Mouse (Mus musculus): ENCODE data around the gene Ccdc151. TPM values are rescaled to one million over a fixed set of nuclear protein-coding genes. Genes with fewer than 3 reads are reported as not detected.

The Ccdc151 gene
- polyA plus RNA-seq, 1 experiment from 2014 or later, result not detected

DNA sequence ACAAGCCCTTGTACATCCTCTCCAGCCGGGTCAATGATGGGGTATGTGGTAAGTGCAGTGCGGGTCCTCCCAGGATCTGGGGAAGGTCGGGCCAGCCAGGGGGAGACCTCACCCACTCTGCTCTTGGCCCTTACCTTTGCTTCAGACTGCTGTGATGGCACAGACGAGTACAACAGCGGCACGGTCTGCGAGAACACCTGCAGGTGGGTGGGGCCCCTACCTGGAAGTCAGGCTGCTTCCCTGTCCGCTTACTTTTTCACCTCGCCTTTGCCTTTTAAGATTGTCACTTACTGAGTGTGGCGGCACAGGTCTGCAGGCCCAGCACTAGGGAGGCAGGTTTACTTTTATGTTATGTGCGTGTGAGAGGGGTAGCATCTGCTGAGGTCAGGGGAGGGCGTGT lies 2.1 kb upstream of the Ccdc151 start:
- Histone ChIP-seq H3K36me3 (replicated peaks; ENCODE audit: insufficient read depth, low read length) (peaks cover 41% of the 10 kb centered on the region), H3K4me1 (ENCODE audit: insufficient read depth) (peaks cover 9% of the 10 kb centered on the region; the same call in 1 of the 2 replicates), H3K9me3 (ENCODE audit: low read length) (no peaks in the 10 kb centered on the region), H3K9ac (replicated peaks) (no peak overlapping the region), H3K4me2 (ENCODE audit: low read depth, low read length) (no peak overlapping the region), H3K4me3 (ENCODE audit: low read depth, low read length) (no peak overlapping the region), H3K27me3 (ENCODE audit: insufficient read depth, low read length) (no peaks in the 10 kb centered on the region), H3K27ac (ENCODE audit: low read depth) (no peak overlapping the region)
- DNase-seq (no peak), ATAC-seq (no peak)
- 92% methylated on average over 12 of the region's 12 CpGs for WGBS (ENCODE audit: insufficient replicate concordance)
- TF ChIP-seq CTCF (IDR thresholded peaks at IDR 0.05; ENCODE audit: low read depth), result no peak
- no peak for TF ChIP-seq EP300 (IDR thresholded peaks at IDR 0.05; ENCODE audit: low read depth)

DNA sequence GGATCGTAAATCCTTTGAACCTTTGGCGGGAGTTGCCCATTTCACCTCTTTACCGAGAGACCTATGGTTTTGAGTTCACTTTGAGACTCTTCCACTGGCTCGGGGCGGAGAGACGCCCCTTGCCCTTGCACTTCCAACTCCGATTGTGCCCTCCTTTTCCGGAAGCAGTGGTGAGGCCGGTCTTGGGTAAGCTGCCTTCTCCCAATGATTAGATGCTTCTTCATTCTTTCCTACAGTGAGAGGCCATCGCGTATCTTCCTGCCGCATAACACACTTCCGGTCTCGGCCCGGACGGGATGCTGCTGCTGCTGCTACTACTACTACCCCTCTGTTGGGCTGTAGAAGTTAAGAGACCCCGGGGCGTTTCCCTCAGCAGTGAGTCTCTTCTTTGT lies 725 bp upstream of the Ccdc151 start:
- Histone ChIP-seq H3K9ac (replicated peaks) (peak overlapping the region; percentile 63), H3K36me3 (replicated peaks; ENCODE audit: insufficient read depth, low read length) (peaks cover 27% of the 10 kb centered on the region), H3K9me3 (ENCODE audit: low read length) (no peaks in the 10 kb centered on the region), H3K27me3 (ENCODE audit: insufficient read depth, low read length) (no peaks in the 10 kb centered on the region), H3K27ac (ENCODE audit: low read depth) (peak overlapping the region; percentile 62), H3K4me2 (ENCODE audit: low read depth, low read length) (peak overlapping the region; percentile 77), H3K4me3 (ENCODE audit: low read depth, low read length) (peak overlapping the region; percentile 62), H3K4me1 (ENCODE audit: insufficient read depth) (peaks cover 9% of the 10 kb centered on the region; the same call in 1 of the 2 replicates)
- under 1% methylated on average over 18 of the region's 18 CpGs for WGBS (ENCODE audit: insufficient replicate concordance)
- DNase-seq (no peak), ATAC-seq (peak; percentile 22)
- peak; percentile 47; the same call in 1 of the 2 replicates for TF ChIP-seq EP300 (IDR thresholded peaks at IDR 0.05; ENCODE audit: low read depth)
- TF ChIP-seq CTCF (IDR thresholded peaks at IDR 0.05; ENCODE audit: low read depth), result no peak

DNA sequence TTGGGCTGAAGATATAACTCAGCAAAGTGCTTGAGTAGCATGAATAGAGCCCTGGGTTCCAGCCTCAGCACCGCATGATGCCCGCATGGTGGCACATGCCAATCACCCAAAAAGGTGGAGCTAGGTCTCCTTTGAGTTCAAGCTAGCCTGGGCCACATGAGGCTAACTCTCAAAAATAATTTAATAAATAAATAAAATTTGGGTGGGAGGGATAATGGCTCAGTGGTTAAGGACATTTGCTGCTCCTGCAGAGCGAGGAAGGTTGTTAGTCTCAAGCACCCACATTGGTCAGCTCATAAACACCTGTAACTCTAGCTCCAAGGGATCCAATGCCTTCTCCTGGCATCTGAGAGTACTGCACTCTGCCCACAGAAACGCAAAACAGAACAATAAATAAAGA lies 801 bp downstream of the Ccdc151 start:
- Histone ChIP-seq H3K9ac (replicated peaks) (no peak overlapping the region), H3K4me3 (ENCODE audit: low read depth, low read length) (no peak overlapping the region), H3K9me3 (ENCODE audit: low read length) (no peaks in the 10 kb centered on the region), H3K4me2 (ENCODE audit: low read depth, low read length) (no peak overlapping the region), H3K27me3 (ENCODE audit: insufficient read depth, low read length) (no peaks in the 10 kb centered on the region), H3K27ac (ENCODE audit: low read depth) (no peak overlapping the region), H3K36me3 (replicated peaks; ENCODE audit: insufficient read depth, low read length) (peaks cover 16% of the 10 kb centered on the region), H3K4me1 (ENCODE audit: insufficient read depth) (peaks cover 9% of the 10 kb centered on the region; the same call in 1 of the 2 replicates)
- TF ChIP-seq CTCF (IDR thresholded peaks at IDR 0.05; ENCODE audit: low read depth), result no peak
- DNase-seq (no peak), ATAC-seq (no peak)
- WGBS (ENCODE audit: insufficient replicate concordance), result 86% methylated on average over 4 of the region's 4 CpGs

DNA sequence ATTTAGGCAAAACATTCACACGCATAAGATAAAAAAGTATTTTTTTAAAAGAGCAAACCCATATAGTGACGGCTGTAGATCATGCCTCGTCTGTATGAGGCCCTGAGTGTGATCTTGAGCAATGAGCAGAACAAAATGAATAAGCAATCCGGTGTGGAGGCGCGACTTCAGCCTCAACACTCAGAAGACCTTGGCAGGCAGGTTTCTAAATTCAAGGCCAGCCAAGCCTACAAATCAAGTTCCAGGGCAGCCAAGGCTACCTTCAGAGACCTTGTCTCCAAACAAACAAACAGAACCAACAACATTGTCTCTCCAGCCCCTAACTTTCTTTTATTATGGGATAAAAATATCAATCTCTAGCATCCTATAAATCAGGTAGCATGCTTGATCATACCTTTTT lies 2.1 kb downstream of the Ccdc151 start:
- Histone ChIP-seq H3K27me3 (ENCODE audit: insufficient read depth, low read length) (no peaks in the 10 kb centered on the region), H3K9ac (replicated peaks) (no peak overlapping the region), H3K36me3 (replicated peaks; ENCODE audit: insufficient read depth, low read length) (peaks cover 10% of the 10 kb centered on the region), H3K27ac (ENCODE audit: low read depth) (no peak overlapping the region), H3K9me3 (ENCODE audit: low read length) (no peaks in the 10 kb centered on the region), H3K4me3 (ENCODE audit: low read depth, low read length) (no peak overlapping the region), H3K4me2 (ENCODE audit: low read depth, low read length) (no peak overlapping the region), H3K4me1 (ENCODE audit: insufficient read depth) (peaks cover 9% of the 10 kb centered on the region; the same call in 1 of the 2 replicates)
- TF ChIP-seq EP300 (IDR thresholded peaks at IDR 0.05; ENCODE audit: low read depth) (no peak), CTCF (IDR thresholded peaks at IDR 0.05; ENCODE audit: low read depth) (no peak)
- no peak for ATAC-seq
- 86% methylated on average over 6 of the region's 6 CpGs for WGBS (ENCODE audit: insufficient replicate concordance)
- no peak for DNase-seq

- no peak overlapping the region for H3K4me2 ChIP-seq (ENCODE audit: low read depth, low read length)
- WGBS (ENCODE audit: insufficient replicate concordance), result 82% methylated on average over 3 of the region's 3 CpGs
- no peak for ATAC-seq
- no peaks in the 10 kb centered on the region for H3K9me3 ChIP-seq (ENCODE audit: low read length)
- TF ChIP-seq CTCF (IDR thresholded peaks at IDR 0.05; ENCODE audit: low read depth) (no peak), EP300 (IDR thresholded peaks at IDR 0.05; ENCODE audit: low read depth) (no peak)
- H3K27ac ChIP-seq (ENCODE audit: low read depth), result no peak overlapping the region
- H3K9ac ChIP-seq (replicated peaks), result no peak overlapping the region
- no peaks in the 10 kb centered on the region for H3K4me1 ChIP-seq (ENCODE audit: insufficient read depth)
- H3K36me3 ChIP-seq (replicated peaks; ENCODE audit: insufficient read depth, low read length), result no peaks in the 10 kb centered on the region
- peaks cover 8% of the 10 kb centered on the region for H3K27me3 ChIP-seq (ENCODE audit: insufficient read depth, low read length)
- H3K4me3 ChIP-seq (ENCODE audit: low read depth, low read length), result no peak overlapping the region
- DNase-seq, result no peak
Observed at GRCm38 (mm10) chr9:21996178-21996867, 6.1 kb downstream of the Ccdc151 start.

- ATAC-seq (0 out of 2 replicates have a peak, but pooled peaks have one; percentile 29), DNase-seq (no peak)
- Histone ChIP-seq H3K27me3 (ENCODE audit: insufficient read depth, low read length) (peaks cover 49% of the 10 kb centered on the region), H3K4me1 (ENCODE audit: insufficient read depth) (peaks cover 23% of the 10 kb centered on the region), H3K9ac (replicated peaks) (no peak overlapping the region), H3K4me3 (ENCODE audit: low read depth, low read length) (no peak overlapping the region), H3K4me2 (ENCODE audit: low read depth, low read length) (no peak overlapping the region), H3K9me3 (ENCODE audit: low read length) (no peaks in the 10 kb centered on the region), H3K27ac (ENCODE audit: low read depth) (no peak overlapping the region), H3K36me3 (replicated peaks; ENCODE audit: insufficient read depth, low read length) (no peaks in the 10 kb centered on the region)
- TF ChIP-seq EP300 (IDR thresholded peaks at IDR 0.05; ENCODE audit: low read depth) (no peak), CTCF (IDR thresholded peaks at IDR 0.05; ENCODE audit: low read depth) (no peak)
- 58% methylated on average over 4 of the region's 4 CpGs for WGBS (ENCODE audit: insufficient replicate concordance)
Observed at GRCm38 (mm10) chr9:21992227-21992626, 10.2 kb downstream of the Ccdc151 start.

All from liver, postnatal 0 days (tissue).